Mouse (Mus musculus) splenic B cell, adult 2 months (primary cell): ENCODE data around the gene Rab27a.
"Not testable (repeated sequence)": the region's sequence is repeated elsewhere in the genome, so short reads cannot be mapped to it uniquely, and the experiment has no call there.

Experiments used
- DNase-seq: peaks from one replicate; pipeline ENCODE4 v3.0.0-alpha.2; 2011; ENCODE audit warnings: low read depth, low spot score
- H3K27me3 ChIP-seq: 2 replicates; pipeline ENCODE4 v1.6.1; 2012; ENCODE audit warnings: mild to moderate bottlenecking, low read length, moderate library complexity, mixed read lengths; ENCODE audit not compliant: control insufficient read depth, poor library complexity, insufficient read depth, severe bottlenecking
- H3K36me3 ChIP-seq: 2 replicates; pipeline ENCODE4 v1.6.1; 2012; ENCODE audit warnings: mild to moderate bottlenecking, low read length, moderate library complexity, mixed read lengths; ENCODE audit not compliant: control insufficient read depth, poor library complexity, insufficient read depth, severe bottlenecking

Gene Rab27a

DNA sequence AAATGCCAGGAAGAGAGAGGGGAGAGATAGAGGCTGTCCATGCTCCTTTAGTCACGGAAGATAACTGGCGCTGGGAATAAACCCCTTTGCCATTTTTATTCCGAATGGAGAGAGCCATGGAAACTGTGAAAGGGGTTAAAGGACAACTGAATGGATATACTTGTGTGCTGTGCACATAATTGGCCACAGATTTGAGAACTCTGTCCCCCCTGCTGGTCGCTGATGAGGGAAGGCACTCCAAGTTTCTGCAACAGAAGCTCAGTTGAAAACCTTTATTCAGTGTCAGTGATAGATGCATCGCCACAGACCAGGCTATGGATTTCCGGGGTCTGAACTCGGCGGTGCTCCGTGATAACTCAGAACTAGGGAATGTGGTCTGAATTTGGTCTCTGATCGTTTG is 45.5 kb downstream of the Rab27a start:
- no peaks in the 10 kb centered on the region for H3K36me3 ChIP-seq
- no peaks in the 10 kb centered on the region for H3K27me3 ChIP-seq
- no peak for DNase-seq

DNA sequence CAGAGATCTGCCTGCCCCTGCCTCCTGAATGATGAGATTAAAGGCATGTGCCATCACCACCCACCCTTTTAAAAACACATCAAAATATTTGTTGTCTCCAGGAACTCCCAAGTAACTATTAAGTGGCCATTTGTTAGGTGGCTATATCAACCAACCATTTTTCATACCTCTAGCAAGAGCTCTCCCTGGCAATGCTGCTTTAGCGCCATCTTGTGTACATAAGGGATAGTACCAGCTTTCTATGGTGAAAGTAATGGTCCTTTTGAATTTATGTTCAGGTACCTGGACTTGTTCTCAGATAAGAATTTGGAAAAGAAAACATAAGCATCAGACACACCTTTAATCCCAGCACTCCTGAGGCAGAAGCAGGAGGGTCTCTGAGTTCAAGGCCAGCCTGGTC is 47.1 kb downstream of the Rab27a start:
- DNase-seq, result peak; percentile 79
- Histone ChIP-seq H3K27me3 (no peaks in the 10 kb centered on the region), H3K36me3 (no peaks in the 10 kb centered on the region)

- no peaks in the 10 kb centered on the region for H3K27me3 ChIP-seq
- no peaks in the 10 kb centered on the region for H3K36me3 ChIP-seq
- no peak for DNase-seq
These were observed 49.9 kb downstream of the Rab27a start for GRCm38 (mm10) chr9:73094580-73094979.

DNA sequence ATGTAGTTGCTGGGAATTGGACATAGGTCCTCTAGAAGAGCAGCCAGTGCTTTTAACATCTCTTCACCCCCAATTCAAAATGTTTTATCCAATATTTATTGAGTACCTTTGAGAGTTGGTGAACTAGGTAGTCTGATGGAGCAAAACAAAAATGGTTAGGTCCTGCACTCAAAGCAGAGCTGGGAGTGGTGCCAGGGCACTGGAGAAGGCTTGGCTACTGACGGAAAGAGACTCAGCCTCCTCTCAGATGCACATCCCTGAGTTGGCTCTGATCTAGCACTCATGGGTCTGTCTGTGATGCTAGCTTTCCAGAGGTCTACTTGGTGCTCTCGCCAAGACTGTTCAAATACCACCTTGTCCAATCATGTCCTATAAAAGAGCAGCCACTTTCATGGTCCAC is 53.2 kb downstream of the Rab27a start:
- no peak for DNase-seq
- no peaks in the 10 kb centered on the region for H3K36me3 ChIP-seq
- H3K27me3 ChIP-seq, result no peaks in the 10 kb centered on the region

DNA sequence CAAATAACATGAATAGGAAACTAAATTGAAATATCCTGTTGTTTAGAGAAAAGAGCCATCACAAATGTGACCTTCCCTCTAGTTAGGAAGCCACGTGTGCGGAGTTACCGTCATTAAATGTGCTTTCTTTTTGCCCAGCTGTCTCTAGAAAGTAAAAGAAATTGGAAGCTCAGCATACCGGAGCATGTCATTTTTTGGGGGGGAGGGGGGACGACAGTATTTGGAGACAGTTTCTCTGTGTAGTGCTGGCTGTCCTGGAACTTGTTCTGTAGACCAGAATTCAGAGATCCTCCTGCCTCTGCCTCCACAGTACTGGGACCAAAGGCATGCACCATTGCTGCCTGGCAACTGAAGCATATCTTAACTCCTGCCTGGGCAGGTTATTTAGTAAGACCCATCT is 56.9 kb downstream of the Rab27a start, which contains the start of gene Khdc3:
TSS of gene Khdc3 (plus strand) at position 301 of the 400 bp plus-strand sequence.
- no peaks in the 10 kb centered on the region for H3K36me3 ChIP-seq
- H3K27me3 ChIP-seq, result no peaks in the 10 kb centered on the region
- DNase-seq, result no peak

- no peaks in the 10 kb centered on the region for H3K36me3 ChIP-seq
- DNase-seq, result no peak
- H3K27me3 ChIP-seq, result no peaks in the 10 kb centered on the region
These were observed 57.5 kb downstream of the Rab27a start, which contains the start of gene Gm20509 for GRCm38 (mm10) chr9:73102181-73102580. Gene Gm20509 (plus strand): TSS chr9:73102470.

DNA sequence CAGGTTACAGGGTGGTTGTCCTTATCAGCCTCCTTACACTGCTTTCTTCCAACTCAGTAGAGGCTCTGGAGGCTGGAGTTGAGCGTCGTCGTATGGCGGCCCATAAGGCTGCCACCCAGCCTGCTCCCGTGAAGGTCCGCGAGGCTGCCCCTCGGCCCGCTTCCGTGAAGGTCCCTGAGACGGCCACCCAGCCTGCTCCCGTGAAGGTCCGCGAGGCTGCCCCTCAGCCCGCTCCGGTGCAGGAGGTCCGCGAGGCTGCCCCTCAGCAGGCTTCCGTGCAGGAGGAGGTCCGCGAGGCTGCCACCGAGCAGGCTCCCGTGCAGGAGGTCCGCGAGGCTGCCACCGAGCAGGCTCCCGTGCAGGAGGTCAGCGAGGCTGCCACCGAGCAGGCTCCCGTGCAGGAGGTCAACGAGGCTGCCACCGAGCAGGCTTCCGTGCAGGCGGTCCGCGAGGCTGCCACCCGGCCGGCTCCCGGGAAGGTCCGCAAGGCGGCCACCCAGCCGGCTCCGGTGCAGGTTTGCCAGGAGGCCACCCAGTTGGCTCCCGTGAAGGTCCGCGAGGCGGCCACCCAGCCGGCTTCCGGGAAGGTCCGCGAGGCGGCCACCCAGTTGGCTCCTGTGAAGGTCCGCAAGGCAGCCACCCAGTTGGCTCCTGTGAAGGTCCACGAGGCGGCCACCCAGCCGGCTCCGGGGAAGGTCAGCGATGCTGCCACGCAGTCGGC is 58.7 kb downstream of the Rab27a start:
- Histone ChIP-seq H3K27me3 (no peaks in the 10 kb centered on the region), H3K36me3 (no peaks in the 10 kb centered on the region)
- DNase-seq, result no peak

GRCm38 (mm10) chr9:73103880-73104198 is 59.2 kb downstream of the Rab27a start:
- H3K27me3 ChIP-seq, result no peaks in the 10 kb centered on the region
- DNase-seq, result no peak
- no peaks in the 10 kb centered on the region for H3K36me3 ChIP-seq

GRCm38 (mm10) chr9:73105141-73105540 is 60.5 kb downstream of the Rab27a start:
- Histone ChIP-seq H3K36me3 (no peaks in the 10 kb centered on the region), H3K27me3 (no peaks in the 10 kb centered on the region)
- DNase-seq, result no peak

GRCm38 (mm10) chr9:73105771-73106170 is 61.1 kb downstream of the Rab27a start:
- no peak for DNase-seq
- no peaks in the 10 kb centered on the region for H3K27me3 ChIP-seq
- no peaks in the 10 kb centered on the region for H3K36me3 ChIP-seq

DNA sequence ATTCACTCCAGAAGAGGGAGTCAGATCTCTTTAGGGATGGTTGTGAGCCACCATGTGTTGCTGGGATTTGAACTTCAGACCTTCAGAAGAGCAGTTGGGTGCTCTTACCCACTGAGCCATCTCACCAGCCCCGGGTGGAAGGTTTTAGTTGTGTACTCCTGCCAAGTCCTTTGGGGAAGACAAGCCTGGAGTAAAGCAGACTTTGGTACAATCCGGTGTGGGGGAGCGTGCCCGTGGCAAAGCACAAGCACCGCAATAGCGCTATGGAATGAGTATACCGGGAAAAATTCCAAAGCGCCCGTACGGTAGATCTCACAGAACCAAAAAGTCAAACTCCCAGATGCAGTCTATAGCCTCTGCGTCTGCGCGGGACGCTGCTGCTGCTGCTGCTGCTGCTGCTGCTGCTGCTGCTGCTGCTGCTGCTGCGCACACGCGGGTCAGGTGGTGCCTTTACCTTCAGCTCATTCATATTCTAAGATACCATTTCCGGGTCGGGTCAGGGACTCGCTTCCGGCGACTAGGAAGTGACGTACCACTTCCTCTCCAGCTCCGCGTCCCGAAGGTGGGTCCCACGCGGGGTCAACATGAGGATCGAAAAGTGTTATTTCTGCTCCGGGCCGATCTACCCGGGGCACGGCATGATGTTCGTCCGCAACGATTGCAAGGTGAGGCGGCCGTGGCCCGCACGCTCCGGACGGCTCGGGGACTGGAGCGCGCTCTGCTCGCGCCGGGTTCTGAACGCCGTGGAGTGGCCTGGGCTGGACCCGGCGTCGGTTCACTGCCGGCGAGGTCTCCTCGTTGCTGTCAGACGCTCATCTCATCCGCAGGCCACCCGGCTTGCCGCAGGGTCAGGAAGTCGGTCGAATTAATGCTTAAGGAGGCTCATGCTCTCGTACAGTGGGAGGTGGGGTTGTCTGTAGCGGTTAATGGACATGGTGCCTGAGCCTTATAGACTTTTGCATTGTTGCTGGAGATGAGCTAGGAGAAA is 68.6 kb downstream of the Rab27a start, which contains the start of gene Rsl24d1:
TSS of gene Rsl24d1 (plus strand) at position 508 of the 988 bp plus-strand sequence.
- peak; percentile 91 for DNase-seq
- Histone ChIP-seq H3K27me3 (no peaks in the 10 kb centered on the region), H3K36me3 (no peaks in the 10 kb centered on the region; the same call in 1 of the 2 replicates)

DNA sequence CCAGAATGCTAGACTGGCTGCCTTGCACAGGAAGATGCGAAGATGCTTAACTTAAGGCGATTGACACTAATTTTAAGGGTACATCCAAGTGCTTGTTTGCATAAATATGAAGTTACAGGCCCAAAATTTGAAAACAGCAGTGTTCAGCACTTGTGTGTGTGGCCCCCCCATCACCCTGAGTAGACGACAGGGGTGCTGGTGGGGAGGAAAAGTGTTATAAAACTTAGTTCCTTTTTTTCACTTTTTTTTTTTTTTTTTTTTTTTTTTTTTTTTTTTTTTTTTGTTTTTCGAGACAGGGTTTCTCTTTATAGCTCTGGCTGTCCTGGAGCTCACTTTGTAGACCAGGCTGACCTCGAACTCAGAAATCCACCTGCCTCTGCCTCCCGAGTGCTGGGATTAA is 72.0 kb downstream of the Rab27a start:
- peaks cover 11% of the 10 kb centered on the region for H3K36me3 ChIP-seq
- H3K27me3 ChIP-seq, result not testable (repeated sequence)
- DNase-seq, result peak; percentile 20

GRCm38 (mm10) chr9:73118012-73118411 is 73.4 kb downstream of the Rab27a start:
- no peak for DNase-seq
- peaks cover 12% of the 10 kb centered on the region for H3K36me3 ChIP-seq

GRCm38 (mm10) chr9:73121735-73122134 is 77.1 kb downstream of the Rab27a start:
- Histone ChIP-seq H3K36me3 (peaks cover 22% of the 10 kb centered on the region), H3K27me3 (no peaks in the 10 kb centered on the region)
- DNase-seq, result peak; percentile 39

More at GRCm38 (mm10) chr9:73118012-73118411, 73.4 kb downstream of the Rab27a start:
- H3K27me3 ChIP-seq, result no peaks in the 10 kb centered on the region

- no peak for DNase-seq
These were observed 80.5 kb downstream of the Rab27a start for GRCm38 (mm10) chr9:73125043-73125570.

More at GRCm38 (mm10) chr9:73125043-73125570, 80.5 kb downstream of the Rab27a start:
- no peaks in the 10 kb centered on the region for H3K27me3 ChIP-seq
- peaks cover 24% of the 10 kb centered on the region for H3K36me3 ChIP-seq
